Mouse (Mus musculus) embryonic facial prominence, embryonic 13.5 days (tissue): ENCODE measurements around the gene Ubox5. TPM values are rescaled to one million over a fixed set of nuclear protein-coding genes. Genes with fewer than 3 reads are reported as not detected.
"Not testable (repeated sequence)": the region's sequence is repeated elsewhere in the genome, so short reads cannot be mapped to it uniquely, and the experiment has no call there.

Experiments
- ATAC-seq: fragments of 200-750 bp; cut with Nextera tagmentation; 2 replicates; pipeline ENCODE4 v1.8.0; 2017; ENCODE audit warnings: low read depth; ENCODE audit not compliant: insufficient number of reproducible peaks, insufficient read depth, low FRiP score, low TSS enrichment
- H3K27ac ChIP-seq: fragments of 300-500 bp; sonication (generic); 2 replicates; pipeline ENCODE4 v1.5.1; 2015; ENCODE audit warnings: moderate library complexity, mild to moderate bottlenecking, inconsistent platforms
- H3K27me3 ChIP-seq: fragments of 300-500 bp; sonication (generic); 2 replicates; pipeline ENCODE4 v1.6.1; 2015; ENCODE audit warnings: mild to moderate bottlenecking, inconsistent platforms
- H3K36me3 ChIP-seq: fragments of 300-500 bp; sonication (generic); 2 replicates; pipeline ENCODE4 v1.6.1; 2015; ENCODE audit warnings: mild to moderate bottlenecking, inconsistent platforms
- H3K4me1 ChIP-seq: fragments of 300-500 bp; sonication (generic); 2 replicates; pipeline ENCODE4 v1.6.1; 2015; ENCODE audit warnings: inconsistent platforms
- H3K4me2 ChIP-seq: fragments of 300-500 bp; sonication (generic); 2 replicates; pipeline ENCODE4 v1.6.1; 2015; ENCODE audit warnings: moderate library complexity, mild to moderate bottlenecking, inconsistent platforms
- H3K4me3 ChIP-seq: fragments of 300-500 bp; sonication (generic); 2 replicates; pipeline ENCODE4 v1.5.1; 2015; ENCODE audit warnings: mild to moderate bottlenecking, inconsistent platforms
- H3K9ac ChIP-seq: fragments of 300-500 bp; sonication (generic); 2 replicates; pipeline ENCODE4 v1.6.1; 2015; ENCODE audit warnings: mild to moderate bottlenecking, inconsistent platforms
- H3K9me3 ChIP-seq: fragments of 300-500 bp; sonication (generic); 2 replicates; pipeline ENCODE4 v1.6.1; 2016; ENCODE audit warnings: inconsistent platforms
- whole genome bisulfite sequencing: fragments of 180-500 bp; shearing (Covaris S2); methylation state at CpG from one replicate; pipeline ENCODE4 v1.1.7; 2015; ENCODE audit warnings: mixed read lengths; 5-methylcytosine and 5-hydroxymethylcytosine counted together
- polyA plus RNA-seq: library from polyadenylated mRNA; unstranded; fragments of >200 nt; fragmentation: Nextera tagmentation; extraction: Ambion mirVana; gene quantifications from 2 replicates; pipeline ENCODE4 v1.2.1, GENCODE M21; 2015

The Ubox5 gene
- polyA plus RNA-seq, 1 experiment from 2014 or later = 13.2 TPM

GRCm38 (mm10) chr2:130589157-130589556 lies 40.7 kb downstream of the Ubox5 start:
- H3K4me3 ChIP-seq = no peak overlapping the region
- 65% methylated on average over 4 of the region's 4 CpGs for WGBS
- no peaks in the 10 kb centered on the region for H3K9me3 ChIP-seq
- no peak overlapping the region for H3K9ac ChIP-seq
- H3K4me2 ChIP-seq = no peak overlapping the region
- no peak for ATAC-seq
- peaks cover 32% of the 10 kb centered on the region for H3K36me3 ChIP-seq
- H3K27me3 ChIP-seq = no peaks in the 10 kb centered on the region
- H3K27ac ChIP-seq = no peak overlapping the region
- H3K4me1 ChIP-seq = no peaks in the 10 kb centered on the region

GRCm38 (mm10) chr2:130588373-130588772 lies 41.5 kb downstream of the Ubox5 start:
- no peak for ATAC-seq

GRCm38 (mm10) chr2:130586016-130586415 lies 43.8 kb downstream of the Ubox5 start:
- Histone ChIP-seq H3K9ac (no peak overlapping the region), H3K27ac (no peak overlapping the region), H3K4me1 (peaks cover under 1% of the 10 kb centered on the region; the same call in 1 of the 2 replicates), H3K36me3 (peaks cover 11% of the 10 kb centered on the region), H3K4me3 (no peak overlapping the region), H3K27me3 (peaks cover 29% of the 10 kb centered on the region), H3K9me3 (no peaks in the 10 kb centered on the region), H3K4me2 (no peak overlapping the region)
- no peak for ATAC-seq
- 83% methylated on average over 6 of the region's 6 CpGs for WGBS

More at GRCm38 (mm10) chr2:130588373-130588772, 41.5 kb downstream of the Ubox5 start:
- no peak overlapping the region for H3K9ac ChIP-seq
- peaks cover 27% of the 10 kb centered on the region for H3K36me3 ChIP-seq
- H3K4me3 ChIP-seq = no peak overlapping the region
- WGBS = 86% methylated on average over 2 of the region's 2 CpGs
- no peaks in the 10 kb centered on the region for H3K4me1 ChIP-seq
- no peak overlapping the region for H3K27ac ChIP-seq
- no peaks in the 10 kb centered on the region for H3K9me3 ChIP-seq
- H3K27me3 ChIP-seq = peaks cover 6% of the 10 kb centered on the region; the same call in 1 of the 2 replicates
- H3K4me2 ChIP-seq = no peak overlapping the region

GRCm38 (mm10) chr2:130583902-130584560 lies 45.8 kb downstream of the Ubox5 start:
- Histone ChIP-seq H3K36me3 (no peaks in the 10 kb centered on the region), H3K4me1 (peaks cover 15% of the 10 kb centered on the region), H3K9ac (no peak overlapping the region), H3K9me3 (no peaks in the 10 kb centered on the region), H3K4me3 (no peak overlapping the region), H3K27ac (no peak overlapping the region), H3K4me2 (no peak overlapping the region), H3K27me3 (peaks cover 49% of the 10 kb centered on the region)
- WGBS = 82% methylated on average over 10 of the region's 10 CpGs
- no peak for ATAC-seq

GRCm38 (mm10) chr2:130582552-130582951 lies 47.3 kb downstream of the Ubox5 start, which contains the start of gene Avp:
Gene Avp, minus strand, starts transcription at chr2:130582554.
- Histone ChIP-seq H3K4me2 (no peak within 1 kb of the TSS), H3K27ac (no peak within 1 kb of the TSS), H3K9me3 (no peaks in the 10 kb centered on the region), H3K4me1 (peaks cover 17% of the 10 kb centered on the region), H3K9ac (no peak within 1 kb of the TSS), H3K36me3 (no peaks in the 10 kb centered on the region), H3K27me3 (peaks cover 64% of the 10 kb centered on the region), H3K4me3 (no peak within 1 kb of the TSS)
- no peak for ATAC-seq
- 33% methylated on average over 10 of the region's 10 CpGs for WGBS

- Histone ChIP-seq H3K9ac (peak overlapping the region; percentile 67; the same call in 1 of the 2 replicates), H3K4me2 (peak overlapping the region; percentile 69)
- WGBS = 4% methylated on average over 16 of the region's 16 CpGs
Measured at GRCm38 (mm10) chr2:130581201-130581600, 48.6 kb downstream of the Ubox5 start.

GRCm38 (mm10) chr2:130579791-130580190 lies 50.0 kb downstream of the Ubox5 start:
- peaks cover 29% of the 10 kb centered on the region for H3K4me1 ChIP-seq
- peaks cover 92% of the 10 kb centered on the region for H3K27me3 ChIP-seq
- no peak overlapping the region for H3K9ac ChIP-seq
- peak overlapping the region; percentile 40; the same call in 1 of the 2 replicates for H3K4me3 ChIP-seq
- no peaks in the 10 kb centered on the region for H3K9me3 ChIP-seq
- H3K4me2 ChIP-seq = peak overlapping the region; percentile 22; the same call in 1 of the 2 replicates
- ATAC-seq = no peak
- H3K36me3 ChIP-seq = no peaks in the 10 kb centered on the region
- no peak overlapping the region for H3K27ac ChIP-seq
- 6% methylated on average over 8 of the region's 8 CpGs for WGBS

More at GRCm38 (mm10) chr2:130581201-130581600, 48.6 kb downstream of the Ubox5 start:
- Histone ChIP-seq H3K4me3 (peak overlapping the region; percentile 40), H3K4me1 (peaks cover 29% of the 10 kb centered on the region), H3K27me3 (peaks cover 78% of the 10 kb centered on the region), H3K9me3 (no peaks in the 10 kb centered on the region), H3K36me3 (no peaks in the 10 kb centered on the region), H3K27ac (no peak overlapping the region)
- no peak for ATAC-seq

GRCm38 (mm10) chr2:130578148-130578547 lies 51.7 kb downstream of the Ubox5 start:
- WGBS = 6% methylated on average over 11 of the region's 11 CpGs
- H3K36me3 ChIP-seq = no peaks in the 10 kb centered on the region
- no peak overlapping the region for H3K9ac ChIP-seq
- no peak overlapping the region for H3K27ac ChIP-seq
- H3K27me3 ChIP-seq = peaks cover 88% of the 10 kb centered on the region
- H3K9me3 ChIP-seq = no peaks in the 10 kb centered on the region
- no peak overlapping the region for H3K4me2 ChIP-seq
- peaks cover 29% of the 10 kb centered on the region for H3K4me1 ChIP-seq
- no peak for ATAC-seq
- H3K4me3 ChIP-seq = no peak overlapping the region

- Histone ChIP-seq H3K27ac (no peak overlapping the region), H3K4me3 (peak overlapping the region; percentile 37; the same call in 1 of the 2 replicates), H3K36me3 (no peaks in the 10 kb centered on the region), H3K9me3 (no peaks in the 10 kb centered on the region), H3K9ac (no peak overlapping the region), H3K4me1 (peaks cover 29% of the 10 kb centered on the region), H3K27me3 (peaks cover 83% of the 10 kb centered on the region), H3K4me2 (peak overlapping the region; percentile 62)
- ATAC-seq = no peak
- 2% methylated on average over 12 of the region's 12 CpGs for WGBS
Measured at GRCm38 (mm10) chr2:130577632-130578031, 52.2 kb downstream of the Ubox5 start.

GRCm38 (mm10) chr2:130577021-130577420 lies 52.8 kb downstream of the Ubox5 start:
- 4% methylated on average over 9 of the region's 9 CpGs for WGBS
- Histone ChIP-seq H3K4me3 (peak overlapping the region; percentile 37), H3K4me1 (peaks cover 29% of the 10 kb centered on the region), H3K27ac (no peak overlapping the region), H3K27me3 (peaks cover 81% of the 10 kb centered on the region), H3K9me3 (no peaks in the 10 kb centered on the region), H3K4me2 (peak overlapping the region; percentile 62), H3K9ac (peak overlapping the region; percentile 57), H3K36me3 (no peaks in the 10 kb centered on the region)
- ATAC-seq = no peak

GRCm38 (mm10) chr2:130576564-130576963 lies 53.3 kb downstream of the Ubox5 start:
- Histone ChIP-seq H3K4me1 (peaks cover 29% of the 10 kb centered on the region), H3K27me3 (peaks cover 76% of the 10 kb centered on the region), H3K9ac (peak overlapping the region; percentile 57), H3K4me3 (peak overlapping the region; percentile 37), H3K4me2 (peak overlapping the region; percentile 62)
- ATAC-seq, H3K27ac ChIP-seq, H3K9me3 ChIP-seq, H3K36me3 ChIP-seq: not testable (repeated sequence)
- WGBS = 2% methylated on average over 29 of the region's 32 CpGs

- WGBS = 46% methylated on average over 9 of the region's 9 CpGs
- Histone ChIP-seq H3K4me1 (peaks cover 27% of the 10 kb centered on the region), H3K27ac (no peak within 1 kb of the TSS), H3K36me3 (no peaks in the 10 kb centered on the region), H3K4me3 (peak within 1 kb of the TSS; percentile 37), H3K4me2 (peak within 1 kb of the TSS; percentile 62), H3K27me3 (peaks cover 69% of the 10 kb centered on the region), H3K9ac (peak within 1 kb of the TSS; percentile 57), H3K9me3 (no peaks in the 10 kb centered on the region)
- ATAC-seq = no peak
Measured at GRCm38 (mm10) chr2:130575873-130576272, 54.0 kb downstream of the Ubox5 start, which contains the start of gene Oxt. Gene Oxt, plus strand, starts transcription at chr2:130576173.
